Mouse (Mus musculus) monocyte, adult 2 months (primary cell): ENCODE measurements around the gene Gorasp1.

Experiments used
- DNase-seq, 2 experiments: peaks; one replicate each; pipeline ENCODE4 v3.0.0; 2022; ENCODE audit warnings: low spot score in 2 of 2, low read depth in 1 of 2

Gorasp1 gene

DNA sequence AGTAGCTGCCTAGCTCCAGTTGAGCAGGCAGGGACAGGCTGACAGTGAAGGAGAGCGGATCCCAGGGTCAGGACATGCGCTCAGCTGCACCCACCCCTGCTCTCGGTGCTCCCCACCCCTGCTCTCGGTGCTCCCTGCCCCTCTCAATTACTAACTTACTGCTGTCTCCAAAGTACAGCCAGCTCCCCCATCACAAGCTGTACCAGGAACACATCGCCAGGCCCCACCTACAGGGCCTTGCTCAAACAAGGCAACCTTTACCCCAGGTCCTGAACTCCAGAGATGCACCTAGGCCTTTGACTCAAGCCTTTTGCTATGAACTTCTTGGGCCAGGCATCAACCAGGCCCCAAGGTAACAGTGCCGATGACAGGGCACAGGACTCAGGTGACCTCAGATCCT, 3.7 kb downstream of the Gorasp1 start:
- no peak for DNase-seq

- DNase-seq, result no peak
These were observed 5.0 kb downstream of the Gorasp1 start for GRCm38 (mm10) chr9:119932358-119932757.

GRCm38 (mm10) chr9:119926497-119926896, 10.9 kb downstream of the Gorasp1 start:
- no peak for DNase-seq

DNA sequence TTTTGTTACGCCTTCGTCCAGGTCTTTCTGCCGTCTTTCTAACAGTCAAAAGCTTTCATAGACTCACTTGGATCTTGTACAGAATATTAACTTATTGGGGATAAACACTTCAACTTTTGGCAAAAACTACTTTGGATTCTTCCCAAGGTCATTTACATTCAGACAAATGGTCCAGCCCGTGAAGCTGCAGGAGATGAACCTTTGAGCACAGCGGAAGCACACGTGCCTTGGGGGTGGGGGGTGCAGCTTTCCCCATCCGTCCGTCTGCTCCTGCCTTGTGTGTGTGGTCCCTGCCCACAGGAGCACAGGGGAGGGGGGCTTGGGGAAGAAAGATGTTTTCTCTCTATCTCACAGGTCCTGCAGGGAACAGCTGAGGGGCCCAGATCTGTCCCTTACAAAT, 11.6 kb downstream of the Gorasp1 start:
- DNase-seq, result no peak

DNA sequence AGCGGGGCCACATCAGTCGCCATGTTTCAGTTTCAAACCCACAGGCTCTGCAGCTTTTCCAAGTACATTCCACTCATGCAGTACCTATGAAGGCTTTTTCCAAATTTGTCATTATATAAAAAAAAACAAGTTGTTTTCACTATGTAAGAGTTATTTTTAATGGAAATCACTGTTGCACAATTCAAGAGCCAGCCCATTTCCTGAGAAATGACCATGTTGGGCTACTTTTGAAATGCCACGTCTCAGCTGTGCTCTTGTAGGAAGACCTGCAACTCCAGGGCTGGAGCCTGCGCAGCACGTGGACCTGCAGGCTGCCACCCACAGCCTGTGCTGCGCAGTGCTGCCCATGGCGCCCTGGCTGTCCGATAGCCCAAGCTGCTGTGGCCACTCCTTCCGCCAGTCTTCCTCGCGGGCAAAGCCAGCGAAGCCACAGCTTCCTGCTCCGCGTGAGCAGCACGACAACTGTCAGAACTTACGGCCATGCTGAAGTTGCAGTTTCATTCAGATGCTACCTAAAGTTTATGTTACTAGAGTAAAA, 12.2 kb downstream of the Gorasp1 start:
- DNase-seq, result no peak

DNA sequence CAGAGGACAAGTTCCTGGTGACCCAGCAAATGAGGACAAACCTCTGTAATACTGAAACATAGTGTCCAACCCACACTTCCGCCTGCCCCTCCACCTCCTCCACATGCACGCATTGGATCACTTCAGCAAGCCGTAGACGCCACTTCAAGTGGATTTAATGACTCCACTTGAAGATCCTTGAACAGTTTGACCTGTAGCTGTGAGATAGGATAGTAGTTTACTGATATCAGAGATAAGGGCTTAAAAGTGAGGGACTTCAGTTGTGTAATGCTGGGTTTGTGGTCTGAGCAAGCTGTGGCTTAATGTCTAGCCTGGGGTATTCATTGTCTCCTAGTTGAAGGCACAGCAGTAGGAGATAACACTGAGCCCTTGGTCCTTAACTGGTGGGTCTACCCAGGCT, 13.9 kb downstream of the Gorasp1 start:
- no peak for DNase-seq

DNA sequence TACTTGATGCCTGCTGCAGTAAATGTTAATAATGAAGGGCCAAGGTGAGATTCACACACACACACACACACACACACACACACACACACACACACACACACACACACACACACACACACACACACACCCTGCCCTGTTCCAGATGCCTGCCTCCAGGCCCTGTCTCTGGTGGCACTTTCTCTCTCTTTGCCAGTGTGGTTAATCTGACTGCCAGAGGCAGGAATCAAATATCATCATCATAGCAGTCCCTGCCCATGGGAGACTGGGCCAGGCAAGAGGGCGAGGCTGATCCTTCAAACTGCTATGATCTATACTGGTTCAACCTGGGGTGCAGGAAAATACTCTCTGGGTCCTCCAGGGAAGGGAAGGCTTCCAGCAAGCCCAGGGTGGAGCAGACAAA, 17.5 kb downstream of the Gorasp1 start:
- no peak for DNase-seq

GRCm38 (mm10) chr9:119913087-119913838, 24.1 kb downstream of the Gorasp1 start:
- DNase-seq, result no peak

GRCm38 (mm10) chr9:119909931-119910330, 27.4 kb downstream of the Gorasp1 start:
- DNase-seq, result no peak

GRCm38 (mm10) chr9:119908708-119909107, 28.7 kb downstream of the Gorasp1 start:
- DNase-seq, result no peak

GRCm38 (mm10) chr9:119902410-119903151, 34.8 kb downstream of the Gorasp1 start:
- DNase-seq, result no peak

DNA sequence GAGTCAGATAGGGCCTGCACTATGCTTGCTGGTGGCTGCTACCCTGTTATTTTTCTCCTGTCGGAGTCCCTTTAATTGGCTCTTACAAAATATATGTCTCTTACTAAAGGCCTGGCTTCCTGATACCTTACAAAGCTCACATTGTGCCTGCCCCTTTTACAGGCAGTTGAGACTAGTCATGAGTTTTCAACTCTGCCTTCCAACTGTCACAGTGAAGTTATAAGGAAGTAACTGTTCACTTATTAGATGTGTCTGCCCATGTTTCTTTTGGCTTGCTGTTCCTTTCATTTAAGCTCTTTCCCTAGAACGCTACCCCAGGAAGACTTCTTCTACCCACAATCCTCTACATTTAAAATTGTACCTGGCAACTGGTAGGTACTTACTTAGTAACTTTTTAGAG, 37.9 kb downstream of the Gorasp1 start:
- DNase-seq, result no peak

GRCm38 (mm10) chr9:119895040-119895721, 42.2 kb downstream of the Gorasp1 start:
- DNase-seq, result peak; percentile 33 to 50

DNA sequence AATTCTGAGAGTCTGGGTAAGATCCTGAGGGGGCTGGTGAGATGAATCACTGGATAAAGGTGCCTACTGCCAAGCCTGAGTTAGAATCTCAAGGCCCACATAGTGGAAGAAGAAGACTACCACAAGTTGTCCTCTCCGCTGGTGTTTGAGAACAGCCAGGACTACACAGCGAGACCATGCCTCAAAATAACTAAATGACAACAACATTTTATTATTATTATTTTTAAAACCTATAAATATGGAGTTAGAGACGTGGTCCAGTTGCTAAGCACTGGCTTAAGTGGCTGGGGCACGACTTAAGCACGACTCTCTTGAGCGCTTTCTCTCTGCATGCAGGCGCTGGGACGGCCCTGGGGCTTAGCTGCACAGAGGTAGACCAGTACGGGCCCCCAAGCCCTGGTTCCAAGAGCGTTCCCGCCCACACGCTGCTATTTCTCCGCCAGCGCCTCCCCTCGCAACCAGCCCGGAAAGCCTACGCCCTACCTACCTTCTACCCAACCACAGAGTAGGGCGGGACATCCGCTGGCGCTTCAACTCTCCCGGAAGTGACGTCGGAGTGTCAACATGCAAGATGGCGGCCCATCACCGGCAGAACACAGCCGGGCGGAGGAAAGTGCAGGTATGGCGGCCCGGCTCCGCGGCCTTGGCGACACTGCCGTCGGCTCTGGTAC, 42.9 kb downstream of the Gorasp1 start, which contains the start of gene Wdr48:
Wdr48 (plus strand) TSS at position 540 of the 671 bp plus-strand sequence.
- peak; percentile 92 to 93 for DNase-seq

DNA sequence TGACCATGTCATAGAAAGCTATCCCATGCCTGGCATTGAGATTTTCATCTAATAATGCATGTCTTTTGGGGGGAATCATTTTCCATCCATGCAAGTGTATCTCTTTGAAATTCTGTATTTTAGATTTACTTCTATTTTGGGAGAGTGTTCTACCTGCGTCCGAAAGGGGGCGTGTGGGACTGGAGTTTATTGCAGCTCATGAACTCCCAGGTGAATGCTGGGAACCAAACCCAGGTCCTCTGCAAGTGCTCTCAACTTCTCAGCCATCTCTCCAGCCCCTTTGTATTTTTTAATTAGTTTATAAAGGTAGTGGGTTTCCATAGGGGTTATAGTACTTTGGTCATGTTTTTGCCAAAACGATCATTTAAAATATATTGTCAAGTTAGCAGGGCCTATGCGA, 43.5 kb downstream of the Gorasp1 start:
- DNase-seq, result no peak

DNA sequence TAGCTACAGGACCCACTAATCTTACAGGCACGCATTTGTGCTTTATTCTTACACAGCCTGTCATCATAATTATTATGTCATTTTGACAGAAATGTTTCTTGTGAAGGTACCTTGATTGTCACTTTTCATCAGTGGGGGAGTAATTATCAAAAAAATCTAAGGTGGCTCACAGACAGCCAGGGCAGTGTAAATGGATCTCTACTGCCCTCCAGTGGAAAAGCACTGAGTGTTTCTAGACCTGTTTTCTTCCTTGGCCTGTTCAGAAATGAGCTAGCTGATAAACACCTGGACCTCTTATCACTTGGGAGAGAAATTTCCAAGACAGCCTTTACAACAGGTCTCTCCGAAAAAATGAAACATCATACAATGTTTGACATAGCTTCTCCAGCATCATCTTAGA, 46.7 kb downstream of the Gorasp1 start:
- no peak for DNase-seq

- DNase-seq, result no peak
These were observed 47.9 kb downstream of the Gorasp1 start for GRCm38 (mm10) chr9:119889446-119889845.

DNA sequence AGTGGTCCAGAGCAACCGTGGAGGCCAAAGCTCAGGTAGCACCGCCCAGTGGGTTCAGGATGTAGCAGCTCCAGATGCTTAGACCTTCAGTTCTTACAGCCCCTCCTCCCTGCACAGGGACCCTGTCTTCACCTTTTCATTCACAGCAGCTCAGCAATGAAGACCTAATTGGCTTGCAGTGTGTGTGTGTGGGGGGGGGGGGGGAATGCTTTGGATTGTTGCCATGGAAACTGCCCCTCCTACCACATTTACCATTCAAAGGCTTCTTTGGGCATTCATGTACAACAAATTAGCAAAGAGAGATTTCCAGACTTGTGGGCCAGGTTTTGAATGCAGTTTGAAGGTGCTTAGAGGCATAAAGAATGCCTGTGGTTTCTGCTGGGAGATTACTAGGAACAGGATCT, 48.5 kb downstream of the Gorasp1 start:
- no peak for DNase-seq

- DNase-seq, result no peak
These were observed 50.0 kb downstream of the Gorasp1 start for GRCm38 (mm10) chr9:119887144-119887901.
